In the genomic region with DNA sequence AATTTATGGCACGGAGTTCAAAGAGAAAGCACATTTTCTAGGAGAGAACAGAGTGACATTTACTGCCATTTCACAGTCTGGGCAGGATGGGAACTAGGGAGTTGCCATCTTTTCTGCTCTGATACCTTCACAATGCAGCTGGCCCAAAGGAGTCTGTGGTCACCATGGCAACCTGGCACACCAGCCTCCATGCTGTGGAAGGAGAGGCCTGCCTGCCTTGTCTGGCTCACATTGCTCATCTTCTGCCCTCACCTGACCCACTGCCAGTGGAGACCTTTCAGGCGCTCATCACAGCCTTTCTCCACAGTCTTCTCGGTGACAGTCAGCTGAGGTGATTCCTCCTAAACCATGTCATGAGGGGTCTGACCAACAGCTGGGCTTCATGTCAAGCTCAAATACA, we compare ENCODE assay signal across 10 mouse cellular contexts.
DNase-seq lines count a peak whose midpoint lies in the region; ATAC-seq lines count a peak whose summit lies in the region.
"Had no signal": no experiment of that assay in that cellular context is flagged by ENCODE, and none has a peak within 500 bp of the region (broad histone marks: within the 10 kb centered on the region; RNA-seq: fewer than 3 reads in every experiment).

No protein-coding gene starts in this region.

- no peaks in the 10 kb centered on the region for H3K36me3 ChIP-seq in heart, embryonic 10.5 days
- H3K36me3 ChIP-seq in hindbrain, embryonic 12.5 days = no peaks in the 10 kb centered on the region
- no peaks in the 10 kb centered on the region for H3K36me3 ChIP-seq in midbrain, embryonic 11.5 days (ENCODE audit: control insufficient read depth, insufficient read depth, low read length)
- no peaks in the 10 kb centered on the region for H3K36me3 ChIP-seq in liver, embryonic 11.5 days (ENCODE audit: control insufficient read depth, insufficient read depth, low read length)
- H3K36me3 ChIP-seq: embryonic facial prominence, embryonic 12.5 days; limb, embryonic 12.5 days had no signal

- no peak overlapping the region for H3K9ac ChIP-seq in hindbrain, embryonic 12.5 days
- H3K9ac ChIP-seq in midbrain, embryonic 11.5 days (ENCODE audit: low read length) = no peak overlapping the region
- no peak overlapping the region for H3K9ac ChIP-seq in liver, embryonic 11.5 days (ENCODE audit: low read depth, low read length)
- H3K9ac ChIP-seq: embryonic facial prominence, embryonic 12.5 days; limb, embryonic 12.5 days had no signal

- ATAC-seq in hindbrain, embryonic 12.5 days (ENCODE audit: low FRiP score) = peak; percentile 83
- ATAC-seq in midbrain, embryonic 11.5 days (ENCODE audit: low FRiP score) = peak; percentile 82
- no peak for ATAC-seq in liver, embryonic 11.5 days (replicated peaks; ENCODE audit: low FRiP score)

- no peak overlapping the region for H3K4me3 ChIP-seq in heart, embryonic 10.5 days
- H3K4me3 ChIP-seq in hindbrain, embryonic 12.5 days = no peak overlapping the region
- H3K4me3 ChIP-seq in midbrain, embryonic 11.5 days (ENCODE audit: low read depth, low read length) = no peak overlapping the region
- no peak overlapping the region for H3K4me3 ChIP-seq in liver, embryonic 11.5 days (ENCODE audit: low read depth, low read length)
- H3K4me3 ChIP-seq: embryonic facial prominence, embryonic 12.5 days; limb, embryonic 12.5 days had no signal

- 70% methylated on average over 3 of the region's 3 CpGs for WGBS in heart, embryonic 10.5 days
- 51% methylated on average over 3 of the region's 3 CpGs for WGBS in hindbrain, embryonic 12.5 days
- 35% methylated on average over 3 of the region's 3 CpGs for WGBS in midbrain, embryonic 11.5 days
- 79% methylated on average over 3 of the region's 3 CpGs for WGBS in liver, embryonic 11.5 days

- no peak overlapping the region for H3K4me2 ChIP-seq in hindbrain, embryonic 12.5 days (replicated peaks)
- no peak overlapping the region for H3K4me2 ChIP-seq in midbrain, embryonic 11.5 days
- no peak overlapping the region for H3K4me2 ChIP-seq in liver, embryonic 11.5 days
- H3K4me2 ChIP-seq: embryonic facial prominence, embryonic 12.5 days; limb, embryonic 12.5 days had no signal

- peak; percentile 75 for DNase-seq in heart, embryonic 10.5 days (ENCODE audit: low spot score)
- DNase-seq in heart, postnatal 36 days = no peak
- DNase-seq in cerebellum, postnatal 25 days = peak; percentile 56 to 82
- DNase-seq in midbrain, embryonic 11.5 days (ENCODE audit: low spot score, missing footprints) = peak; percentile 88
- peak; percentile 45 for DNase-seq in right cerebral cortex, postnatal 25 days
- no peak for DNase-seq in heart, postnatal 25 days (ENCODE audit: low spot score)
- DNase-seq in liver, embryonic 11.5 days (ENCODE audit: low spot score) = no peak

- peaks cover 8% of the 10 kb centered on the region; the same call in 1 of the 2 replicates for H3K4me1 ChIP-seq in heart, embryonic 10.5 days
- peaks cover 41% of the 10 kb centered on the region for H3K4me1 ChIP-seq in hindbrain, embryonic 12.5 days
- peaks cover 25% of the 10 kb centered on the region for H3K4me1 ChIP-seq in midbrain, embryonic 11.5 days (ENCODE audit: control insufficient read depth, insufficient read depth, low read length)
- no peaks in the 10 kb centered on the region for H3K4me1 ChIP-seq in liver, embryonic 11.5 days (replicated peaks; ENCODE audit: control insufficient read depth, insufficient read depth, low read length)
- H3K4me1 ChIP-seq: embryonic facial prominence, embryonic 12.5 days; limb, embryonic 12.5 days had no signal

- H3K27me3 ChIP-seq in heart, embryonic 10.5 days (ENCODE audit: insufficient read depth, poor library complexity, severe bottlenecking) = no peaks in the 10 kb centered on the region
- no peaks in the 10 kb centered on the region for H3K27me3 ChIP-seq in hindbrain, embryonic 12.5 days
- H3K27me3 ChIP-seq in midbrain, embryonic 11.5 days (ENCODE audit: control insufficient read depth, insufficient read depth, low read length) = no peaks in the 10 kb centered on the region; the same call in 1 of the 2 replicates
- H3K27me3 ChIP-seq in liver, embryonic 11.5 days (replicated peaks; ENCODE audit: control insufficient read depth, insufficient read depth, low read length) = no peaks in the 10 kb centered on the region
- H3K27me3 ChIP-seq: embryonic facial prominence, embryonic 12.5 days had no signal

- no peaks in the 10 kb centered on the region for H3K9me3 ChIP-seq in heart, embryonic 10.5 days
- H3K9me3 ChIP-seq in hindbrain, embryonic 12.5 days (replicated peaks) = no peaks in the 10 kb centered on the region
- H3K9me3 ChIP-seq in midbrain, embryonic 11.5 days (ENCODE audit: control insufficient read depth, low read length) = no peaks in the 10 kb centered on the region
- no peaks in the 10 kb centered on the region for H3K9me3 ChIP-seq in liver, embryonic 11.5 days (ENCODE audit: control insufficient read depth, low read length)
- H3K9me3 ChIP-seq: embryonic facial prominence, embryonic 12.5 days; limb, embryonic 12.5 days had no signal

- intact Hi-C loops in heart, postnatal 36 days (cut with DNase I) = no loop called here
- intact Hi-C loops in heart, postnatal 25 days (cut with DNase I) = no loop called here

- no peak overlapping the region for H3K27ac ChIP-seq in heart, embryonic 10.5 days
- H3K27ac ChIP-seq in hindbrain, embryonic 12.5 days = peak overlapping the region; percentile 79
- H3K27ac ChIP-seq in midbrain, embryonic 11.5 days (ENCODE audit: low read depth, low read length) = peak overlapping the region; percentile 57
- no peak overlapping the region for H3K27ac ChIP-seq in liver, embryonic 11.5 days (ENCODE audit: low read depth, low read length)
- H3K27ac ChIP-seq: embryonic facial prominence, embryonic 12.5 days; limb, embryonic 12.5 days had no signal

Comparison
In these comparisons a context has a peak if more than half of its experiments do, and no peak if none do; other contexts are left out.
1. DNase-seq: peak in heart, embryonic 10.5 days (single experiment), cerebellum, postnatal 25 days (2 of 2), midbrain, embryonic 11.5 days (single experiment) and right cerebral cortex, postnatal 25 days (single experiment); none in heart, postnatal 36 days (0 of 2), heart, postnatal 25 days (single experiment) and liver, embryonic 11.5 days (single experiment).
2. H3K27ac ChIP-seq: peak in hindbrain, embryonic 12.5 days (single experiment) and midbrain, embryonic 11.5 days (single experiment); none in heart, embryonic 10.5 days (single experiment) and liver, embryonic 11.5 days (single experiment).